Mouse (Mus musculus) olfactory bulb, adult 2 months (tissue): ENCODE measurements around the gene Usp5. TPM values are rescaled to one million over a fixed set of nuclear protein-coding genes. Genes with fewer than 3 reads are reported as not detected.
"Not testable (repeated sequence)": the region's sequence is repeated elsewhere in the genome, so short reads cannot be mapped to it uniquely, and the experiment has no call there.

Source experiments
- H3K27ac ChIP-seq: fragments of 200-500 bp; 2 replicates; pipeline ENCODE4 v1.5.1; 2012; ENCODE audit warnings: low read depth, low read length; ENCODE audit not compliant: insufficient read depth
- H3K4me1 ChIP-seq: fragments of 200-500 bp; 2 replicates; pipeline ENCODE4 v1.6.1; 2012; ENCODE audit warnings: low read length; ENCODE audit not compliant: control insufficient read depth, insufficient read depth
- H3K4me3 ChIP-seq: fragments of 200-500 bp; 2 replicates; pipeline ENCODE4 v1.5.1; 2012; ENCODE audit warnings: mild to moderate bottlenecking, low read depth, low read length, moderate library complexity; ENCODE audit not compliant: insufficient read depth
- CTCF ChIP-seq: fragments of 200-500 bp; IDR thresholded peaks from 2 replicates; pipeline ENCODE4 v1.5.1; 2012; ENCODE audit warnings: low read depth, mild to moderate bottlenecking, low read length, moderate library complexity; ENCODE audit not compliant: insufficient read depth
- POLR2A ChIP-seq: fragments of 200-500 bp; IDR thresholded peaks from 2 replicates; pipeline ENCODE4 v1.6.1; 2012; ENCODE audit warnings: mild to moderate bottlenecking, low read depth, low read length, moderate library complexity; ENCODE audit not compliant: insufficient read depth
- WGBS: fragments of 180-500 bp; shearing (Covaris S2); methylation state at CpG from one replicate; pipeline ENCODE4 v1.1.7; 2018; 5-methylcytosine and 5-hydroxymethylcytosine counted together
- polyA plus RNA-seq: library from polyadenylated mRNA; stranded (reverse); fragments of >200 nt; gene quantifications from 2 replicates; pipeline ENCODE4 v1.2.4, GENCODE M21; 2012; ENCODE audit warnings: low replicate concordance; ENCODE audit not compliant: missing spikeins, insufficient read depth, insufficient read length

The Usp5 gene
- polyA plus RNA-seq, 1 experiment = 225 TPM

GRCm38 (mm10) chr6:124804341-124804740, 24.9 kb downstream of the Usp5 start:
- no peak for TF ChIP-seq CTCF
- no peak for TF ChIP-seq POLR2A
- 76% methylated on average over 3 of the region's 3 CpGs for WGBS

GRCm38 (mm10) chr6:124803691-124804090, 25.6 kb downstream of the Usp5 start:
- H3K4me3 ChIP-seq, H3K27ac ChIP-seq: not testable (repeated sequence)
- peaks cover 19% of the 10 kb centered on the region for H3K4me1 ChIP-seq
- WGBS = 97% methylated on average over 4 of the region's 4 CpGs

More at GRCm38 (mm10) chr6:124804341-124804740, 24.9 kb downstream of the Usp5 start:
- Histone ChIP-seq H3K4me1 (peaks cover 25% of the 10 kb centered on the region), H3K27ac (peak overlapping the region; percentile 93; the same call in 1 of the 2 replicates), H3K4me3 (no peak overlapping the region)

GRCm38 (mm10) chr6:124803061-124803460, 26.2 kb downstream of the Usp5 start:
- TF ChIP-seq CTCF (no peak), POLR2A (no peak)

GRCm38 (mm10) chr6:124802400-124802799, 26.9 kb downstream of the Usp5 start:
- not testable (repeated sequence) for H3K4me3 ChIP-seq, H3K27ac ChIP-seq, H3K4me1 ChIP-seq
- 27% methylated on average over 7 of the region's 9 CpGs for WGBS

More at GRCm38 (mm10) chr6:124803061-124803460, 26.2 kb downstream of the Usp5 start:
- 78% methylated on average over 3 of the region's 3 CpGs for WGBS
- Histone ChIP-seq H3K27ac (no peak overlapping the region), H3K4me3 (no peak overlapping the region), H3K4me1 (peaks cover 13% of the 10 kb centered on the region)

- Histone ChIP-seq H3K27ac (no peak overlapping the region), H3K4me3 (no peak overlapping the region), H3K4me1 (no peaks in the 10 kb centered on the region)
- WGBS = 85% methylated on average over 2 of the region's 2 CpGs
- TF ChIP-seq CTCF (no peak), POLR2A (no peak)
These were observed 33.1 kb downstream of the Usp5 start for GRCm38 (mm10) chr6:124796200-124796599.

GRCm38 (mm10) chr6:124795781-124796180, 33.5 kb downstream of the Usp5 start:
- H3K27ac ChIP-seq = no peak overlapping the region
- TF ChIP-seq POLR2A = no peak
- no peak for TF ChIP-seq CTCF
- no peak overlapping the region for H3K4me3 ChIP-seq
- WGBS = 41% methylated on average over 4 of the region's 4 CpGs
- H3K4me1 ChIP-seq = no peaks in the 10 kb centered on the region

GRCm38 (mm10) chr6:124791911-124792310, 37.4 kb downstream of the Usp5 start:
- WGBS = 91% methylated on average over 3 of the region's 3 CpGs
- no peak for TF ChIP-seq POLR2A
- Histone ChIP-seq H3K27ac (no peak overlapping the region), H3K4me3 (no peak overlapping the region), H3K4me1 (no peaks in the 10 kb centered on the region)

- WGBS = 39% methylated on average over 4 of the region's 4 CpGs
- Histone ChIP-seq H3K27ac (peak overlapping the region; percentile 52; the same call in 1 of the 2 replicates), H3K4me1 (no peaks in the 10 kb centered on the region), H3K4me3 (no peak overlapping the region)
- TF ChIP-seq POLR2A (no peak), CTCF (no peak)
These were observed 39.2 kb downstream of the Usp5 start for GRCm38 (mm10) chr6:124790121-124790520.

- H3K27ac ChIP-seq = peak overlapping the region; percentile 52; the same call in 1 of the 2 replicates
- H3K4me1 ChIP-seq = no peaks in the 10 kb centered on the region
- H3K4me3 ChIP-seq = no peak overlapping the region
- WGBS = 83% methylated on average over 4 of the region's 4 CpGs
- TF ChIP-seq CTCF = no peak
- no peak for TF ChIP-seq POLR2A
These were observed 39.8 kb downstream of the Usp5 start for GRCm38 (mm10) chr6:124789519-124789918.

GRCm38 (mm10) chr6:124787722-124788121, 41.6 kb downstream of the Usp5 start:
- 80% methylated on average over 10 of the region's 10 CpGs for WGBS

More at GRCm38 (mm10) chr6:124787722-124788121, 41.6 kb downstream of the Usp5 start:
- no peak overlapping the region for H3K4me3 ChIP-seq
- H3K27ac ChIP-seq = no peak overlapping the region
- H3K4me1 ChIP-seq = no peaks in the 10 kb centered on the region
- TF ChIP-seq POLR2A = no peak
- TF ChIP-seq CTCF = no peak
